Mouse (Mus musculus) T-helper 2 cell (primary cell): ENCODE measurements around the gene Chmp4b.

Experiments
- in situ Hi-C: fragments of 300-600 bp; cut with MboI, MseI; formaldehyde crosslinking; loops from one replicate; pipeline ENCODE4 v1.15.1; 2025; ENCODE audit warnings: high pct_unique_total_duplicates

The Chmp4b gene

GRCm38 (mm10) chr2:154641176-154641575, 10.3 kb upstream of the Chmp4b start:
- in situ Hi-C loops: no loop called here

DNA sequence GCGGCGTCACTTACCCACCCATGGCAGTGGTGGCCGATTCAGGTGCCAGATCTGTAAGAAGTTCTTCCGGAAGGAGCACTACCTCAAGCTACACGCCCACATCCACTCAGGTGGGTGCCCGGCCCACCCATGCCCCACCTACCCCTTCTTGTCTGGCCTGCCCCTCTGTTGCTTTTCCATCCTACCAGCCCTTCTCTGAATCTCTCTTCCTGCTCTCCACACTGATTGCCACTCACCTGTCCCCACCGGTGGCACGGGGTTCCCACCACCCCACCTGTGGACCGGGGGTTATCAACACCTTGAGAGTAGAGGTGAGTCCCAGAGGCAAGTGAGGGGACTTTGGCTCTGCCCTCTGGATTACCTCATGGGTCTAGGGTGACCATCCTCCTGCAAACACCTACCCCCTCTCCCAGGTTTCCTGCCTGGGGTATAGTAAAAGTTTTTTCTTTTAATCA, 9.5 kb upstream of the Chmp4b start:
- in situ Hi-C loops: no loop called here

DNA sequence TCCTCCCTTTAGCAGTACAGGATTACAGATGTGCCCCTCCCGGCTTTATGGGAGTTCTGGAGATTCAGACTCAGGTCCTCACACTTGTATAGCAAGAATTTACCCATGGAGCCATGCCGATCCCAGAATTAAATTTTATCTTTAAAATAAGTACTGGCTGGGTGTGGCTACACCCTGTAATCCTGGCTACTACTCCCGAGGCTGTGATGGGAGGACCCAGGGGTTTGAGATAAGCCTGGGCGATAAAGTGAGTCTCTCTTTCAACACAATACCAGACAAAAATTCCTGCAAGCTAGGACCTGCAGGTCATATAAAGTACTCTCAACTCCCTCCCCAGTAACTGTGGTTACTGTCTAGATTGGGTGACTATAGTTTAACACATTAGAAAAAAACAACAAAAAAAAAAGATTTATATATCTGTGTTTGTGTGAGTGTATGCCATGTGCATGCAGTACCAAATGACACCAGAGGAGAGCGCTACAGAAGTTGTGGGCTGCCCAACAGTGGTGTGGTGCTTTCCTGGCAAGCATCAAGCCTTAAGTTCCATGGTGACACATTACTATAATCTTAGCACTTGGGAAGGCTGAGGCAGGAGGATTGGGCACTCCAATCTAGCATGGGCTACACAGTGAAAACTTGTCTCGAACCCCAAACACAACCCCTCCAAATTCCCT, 8.7 kb upstream of the Chmp4b start:
- in situ Hi-C loops: no loop called here

- in situ Hi-C loops: no loop called here
These were observed 4.9 kb upstream of the Chmp4b start for GRCm38 (mm10) chr2:154646634-154647033.

DNA sequence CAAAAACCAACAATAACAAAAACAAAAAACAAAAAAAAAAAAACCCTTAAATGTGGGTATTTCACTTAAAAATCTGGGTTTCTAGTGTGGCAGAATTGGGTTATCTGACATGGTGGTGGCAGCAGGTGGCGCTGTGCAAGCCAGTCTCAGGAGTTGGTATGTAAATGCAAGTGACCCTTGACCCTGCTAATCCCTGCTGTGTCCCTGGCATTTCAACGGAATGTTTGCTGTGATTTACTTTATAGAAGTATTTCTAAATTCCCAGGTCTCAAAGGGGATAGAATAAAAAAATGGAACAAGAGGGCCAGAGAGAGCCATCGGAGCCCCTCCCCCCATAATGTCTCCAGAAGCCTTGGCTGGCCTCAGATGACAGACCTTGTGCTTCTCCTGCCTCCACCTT, 3.4 kb upstream of the Chmp4b start:
- in situ Hi-C loops: no loop called here

- in situ Hi-C loops: no loop called here
These were observed 1.1 kb upstream of the Chmp4b start for GRCm38 (mm10) chr2:154650404-154650803.

GRCm38 (mm10) chr2:154654976-154655375, 3.5 kb downstream of the Chmp4b start:
- in situ Hi-C loops: no loop called here

GRCm38 (mm10) chr2:154655878-154656414, 4.4 kb downstream of the Chmp4b start:
- in situ Hi-C loops: no loop called here

GRCm38 (mm10) chr2:154656710-154657485, 5.4 kb downstream of the Chmp4b start:
- in situ Hi-C loops: no loop called here

DNA sequence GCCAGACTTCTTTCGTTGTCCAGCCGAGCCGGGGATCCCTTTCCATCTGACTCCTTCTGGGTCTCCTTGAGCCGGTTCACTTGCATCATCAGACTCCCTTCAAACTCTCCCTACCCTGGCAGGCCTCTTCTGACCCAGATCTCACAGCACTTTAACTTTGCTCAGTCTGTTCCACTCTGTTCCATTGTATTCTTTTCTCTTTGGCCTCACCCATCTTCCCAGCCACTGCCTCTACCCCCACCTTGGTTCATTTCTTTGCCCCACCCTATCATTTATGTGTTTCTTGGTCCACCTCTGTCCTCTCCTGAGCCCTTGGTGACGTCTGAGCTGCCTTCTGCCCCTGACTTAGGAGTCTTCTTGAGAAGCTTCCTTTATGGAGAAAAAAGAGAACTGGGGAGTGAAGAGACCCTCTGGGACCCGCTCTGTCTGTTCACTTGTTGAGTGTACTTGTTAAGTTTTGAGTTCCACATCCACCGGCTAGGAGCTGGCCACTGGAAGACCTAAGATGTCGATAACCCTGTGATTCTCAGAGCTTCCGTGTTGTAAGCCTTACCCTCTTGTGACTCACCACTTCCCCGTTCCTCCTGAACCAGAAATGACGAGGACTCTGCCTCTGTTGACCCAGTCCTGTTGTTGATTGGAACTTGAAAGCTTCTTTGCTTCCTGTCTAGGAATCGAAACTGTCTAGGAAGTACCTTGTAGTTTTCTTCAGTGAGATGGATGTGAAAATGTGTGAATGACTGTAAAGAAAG, 6.2 kb downstream of the Chmp4b start:
- in situ Hi-C loops: no loop called here

- in situ Hi-C loops: no loop called here
These were observed 7.6 kb downstream of the Chmp4b start for GRCm38 (mm10) chr2:154659070-154659469.

- in situ Hi-C loops: no loop called here
These were observed 8.1 kb downstream of the Chmp4b start for GRCm38 (mm10) chr2:154659531-154660074.

GRCm38 (mm10) chr2:154668680-154669079, 17.2 kb downstream of the Chmp4b start:
- in situ Hi-C loops: no loop called here

- in situ Hi-C loops: no loop called here
These were observed 18.6 kb downstream of the Chmp4b start for GRCm38 (mm10) chr2:154670106-154670505.

DNA sequence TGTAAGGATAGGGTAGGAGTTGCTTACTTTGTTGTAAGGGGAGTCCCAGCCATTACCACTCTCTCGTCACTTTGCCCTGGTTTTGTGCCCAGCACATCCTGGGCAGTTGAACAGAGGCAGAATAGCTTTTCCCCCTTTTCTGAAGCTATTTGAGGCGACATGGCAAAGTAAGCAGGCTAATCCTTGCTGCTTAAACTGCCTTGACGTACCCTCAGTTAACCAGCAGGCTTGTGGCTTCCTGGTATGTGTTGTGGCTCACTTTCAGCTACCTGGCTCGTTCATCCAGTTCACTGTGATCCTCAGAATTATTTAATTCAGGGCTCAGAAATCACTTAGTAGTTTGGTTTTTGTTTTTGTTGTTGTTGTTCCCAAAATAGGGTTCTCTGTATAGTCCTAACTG, 19.2 kb downstream of the Chmp4b start:
- in situ Hi-C loops: no loop called here

- in situ Hi-C loops: no loop called here
These were observed 22.5 kb downstream of the Chmp4b start for GRCm38 (mm10) chr2:154674008-154674407.

GRCm38 (mm10) chr2:154676653-154677609, 25.4 kb downstream of the Chmp4b start:
- in situ Hi-C loops: no loop called here

DNA sequence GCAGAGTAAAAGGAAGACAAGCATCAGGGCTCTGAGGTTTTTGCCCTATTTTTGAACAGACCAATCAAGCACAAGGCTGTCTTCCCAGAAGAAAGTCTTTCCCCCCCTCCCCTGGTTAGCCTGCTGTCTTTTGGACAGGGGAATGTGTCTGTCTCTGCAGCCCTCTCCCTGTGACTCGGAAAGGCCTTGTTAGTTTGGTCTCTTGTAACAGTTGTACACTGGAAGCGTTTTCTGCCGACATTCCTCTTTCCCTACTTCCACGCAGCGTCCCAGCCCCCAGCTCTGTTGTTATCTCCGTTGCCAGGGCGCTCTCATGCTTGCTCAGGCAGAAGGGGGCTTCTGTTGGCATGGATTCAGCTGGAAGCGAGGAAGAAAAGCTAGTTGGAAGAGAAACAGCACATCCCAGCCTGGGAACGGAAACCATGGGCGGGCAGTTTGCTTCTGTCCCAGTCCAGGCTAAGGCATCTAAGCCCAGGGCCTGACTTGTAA, 26.2 kb downstream of the Chmp4b start:
- in situ Hi-C loops: no loop called here

GRCm38 (mm10) chr2:154678995-154679394, 27.5 kb downstream of the Chmp4b start:
- in situ Hi-C loops: no loop called here

DNA sequence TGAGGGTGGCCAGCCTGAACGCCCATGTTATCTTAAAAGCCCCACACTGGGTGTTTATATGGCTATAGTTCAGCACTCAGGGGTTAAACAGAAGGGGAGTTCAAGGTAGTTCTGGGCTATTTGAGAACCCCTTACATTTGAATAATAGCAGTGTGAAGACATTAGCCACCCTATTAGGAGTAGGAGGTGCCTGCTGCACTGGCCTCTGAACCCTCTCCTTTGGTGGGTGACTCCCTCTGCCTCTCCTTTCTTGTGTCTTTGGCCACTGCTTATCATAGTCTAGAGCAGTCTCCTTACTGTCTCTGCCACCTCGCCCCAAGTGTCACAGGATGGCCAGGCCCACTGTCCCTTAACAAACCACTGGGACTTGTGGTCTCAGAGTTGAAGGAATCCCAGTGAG, 28.8 kb downstream of the Chmp4b start:
- in situ Hi-C loops: no loop called here

DNA sequence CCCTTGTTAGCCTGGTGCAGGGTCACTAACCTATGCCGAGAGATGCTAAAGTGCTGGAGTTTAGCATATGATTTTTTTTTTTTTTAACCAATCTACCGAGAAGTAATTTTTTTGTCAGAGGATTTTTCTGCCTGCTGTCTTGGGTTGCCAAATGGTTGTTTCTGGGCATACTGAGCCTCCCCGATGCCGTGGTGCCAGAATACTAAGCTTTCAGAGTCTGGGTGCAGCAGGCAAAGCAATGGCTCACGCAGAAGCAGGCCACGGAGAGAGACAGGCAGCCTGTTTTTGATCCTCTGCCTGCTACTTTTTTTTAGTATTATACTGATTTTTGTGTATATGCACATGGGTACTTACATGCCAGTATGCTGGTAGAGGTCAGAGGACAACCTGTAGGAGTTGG, 29.4 kb downstream of the Chmp4b start:
- in situ Hi-C loops: no loop called here
